Mouse (Mus musculus): Measurements from ENCODE around the gene Mtus2.

- peak; percentile 63 for TF ChIP-seq CTCF (IDR thresholded peaks at IDR 0.05)
- TF ChIP-seq EP300 (IDR thresholded peaks at IDR 0.05): no peak
Observed at GRCm38 (mm10) chr5:148293346-148293745, 336.2 kb downstream of the Mtus2 start.
